In genomic region chr17:28365122-28365521, GRCm38 (mm10) we compare ENCODE assay signal across 9 mouse cellular contexts. TPM values are rescaled to one million over a fixed set of nuclear protein-coding genes. Genes with fewer than 3 reads are reported as not detected.
A peak's percentile ranks its signal among the peaks of the same experiment; 100 is the strongest.
DNase-seq lines count a peak whose midpoint lies in the region; ATAC-seq and TF ChIP-seq lines count a peak whose summit lies in the region.
"Had no signal": no experiment of that assay in that cellular context is flagged by ENCODE, and none has a peak within 500 bp of the region (broad histone marks: within the 10 kb centered on the region; RNA-seq: fewer than 3 reads in every experiment).

Gene Tulp1, minus strand, starts transcription at chr17:28365222.

- H3K27me3 ChIP-seq in heart, embryonic 14.5 days (ENCODE audit: control insufficient read depth, insufficient read depth, low read length): peaks cover 41% of the 10 kb centered on the region
- peaks cover 63% of the 10 kb centered on the region for H3K27me3 ChIP-seq in hindbrain, embryonic 12.5 days
- H3K27me3 ChIP-seq in midbrain, embryonic 11.5 days (ENCODE audit: control insufficient read depth, insufficient read depth, low read length): peaks cover 35% of the 10 kb centered on the region

- in situ Hi-C loops in ES-E14 (cut with MboI; ENCODE audit: low sequenced_read_pairs in 2 of 2, unreplicated experiment in 2 of 2): no loop called here

- ATAC-seq in heart, embryonic 14.5 days (ENCODE audit: insufficient number of reproducible peaks, insufficient read depth, low FRiP score, low read depth): no peak
- ATAC-seq in hindbrain, embryonic 12.5 days (ENCODE audit: low FRiP score): no peak
- ATAC-seq in midbrain, embryonic 11.5 days (ENCODE audit: low FRiP score): no peak
- no peak for ATAC-seq in cerebellum, adult (ENCODE audit: insufficient number of reproducible peaks, low FRiP score, low TSS enrichment)

- no peaks in the 10 kb centered on the region for H3K9me3 ChIP-seq in heart, embryonic 14.5 days (ENCODE audit: control insufficient read depth, low read length)
- no peaks in the 10 kb centered on the region for H3K9me3 ChIP-seq in ES-E14 (ENCODE audit: control insufficient read depth, insufficient read depth, low read depth, low read length)
- no peaks in the 10 kb centered on the region for H3K9me3 ChIP-seq in hindbrain, embryonic 12.5 days (replicated peaks)
- no peaks in the 10 kb centered on the region for H3K9me3 ChIP-seq in midbrain, embryonic 11.5 days (ENCODE audit: control insufficient read depth, low read length)

- H3K9ac ChIP-seq in heart, embryonic 14.5 days (ENCODE audit: low read length): peak within 1 kb of the TSS; percentile 53; the same call in 1 of the 2 replicates
- H3K9ac ChIP-seq in ES-E14 (ENCODE audit: insufficient read depth, low read depth, low read length, poor library complexity, severe bottlenecking): peak within 1 kb of the TSS; percentile 41
- no peak within 1 kb of the TSS for H3K9ac ChIP-seq in hindbrain, embryonic 12.5 days
- peak within 1 kb of the TSS; percentile 22; the same call in 1 of the 2 replicates for H3K9ac ChIP-seq in midbrain, embryonic 11.5 days (ENCODE audit: low read length)

- DNase-seq in heart, postnatal 25 days (ENCODE audit: low spot score): no peak
- DNase-seq in ES-E14 (ENCODE audit: low read depth, low spot score): no peak
- no peak for DNase-seq in midbrain, embryonic 11.5 days (ENCODE audit: low spot score, missing footprints)
- DNase-seq in ovary, postnatal 36 days (ENCODE audit: low spot score): no peak
- no peak for DNase-seq in adrenal gland, adult 18-20 months (ENCODE audit: low spot score in 2 of 2)
- DNase-seq: cerebellum, adult 11-12 months had no signal

- peak within 1 kb of the TSS; percentile 19 to 32 for H3K4me3 ChIP-seq in heart, embryonic 14.5 days (ENCODE audit: control insufficient read depth in 1 of 2, insufficient read depth in 1 of 2, low read depth in 1 of 2, low read length in 2 of 2)
- H3K4me3 ChIP-seq in ES-E14 (ENCODE audit: insufficient read depth in 1 of 2, low read depth in 1 of 2, low read length in 2 of 2, poor library complexity in 1 of 2, severe bottlenecking in 1 of 2): peak within 1 kb of the TSS; percentile 55 to 62
- H3K4me3 ChIP-seq in hindbrain, embryonic 12.5 days: peak within 1 kb of the TSS; percentile 17
- H3K4me3 ChIP-seq in midbrain, embryonic 11.5 days (ENCODE audit: low read depth, low read length): peak within 1 kb of the TSS; percentile 20

- intact Hi-C loops in heart, postnatal 25 days (cut with DNase I): loop anchor here (5.0 kb wide), 1 partner anchor 158 kb away; the partner anchor contains the start of gene Def6

- no peaks in the 10 kb centered on the region for H3K36me3 ChIP-seq in heart, embryonic 14.5 days (ENCODE audit: control insufficient read depth, insufficient read depth, low read length)
- no peaks in the 10 kb centered on the region for H3K36me3 ChIP-seq in ES-E14 (ENCODE audit: control insufficient read depth, insufficient read depth, low read length, poor library complexity, severe bottlenecking)
- no peaks in the 10 kb centered on the region for H3K36me3 ChIP-seq in hindbrain, embryonic 12.5 days
- no peaks in the 10 kb centered on the region for H3K36me3 ChIP-seq in midbrain, embryonic 11.5 days (ENCODE audit: control insufficient read depth, insufficient read depth, low read length)

- 21% methylated on average over 8 of the region's 8 CpGs for WGBS in heart, embryonic 14.5 days
- 28% methylated on average over 8 of the region's 8 CpGs for WGBS in hindbrain, embryonic 12.5 days
- 14% methylated on average over 8 of the region's 8 CpGs for WGBS in midbrain, embryonic 11.5 days

- no peak within 1 kb of the TSS for H3K27ac ChIP-seq in heart, embryonic 14.5 days (replicated peaks in 1 of 2; ENCODE audit: control insufficient read depth in 1 of 2, insufficient read depth in 1 of 2, low read depth in 2 of 2, low read length in 2 of 2)
- H3K27ac ChIP-seq in ES-E14 (ENCODE audit: insufficient read depth, low read depth, low read length, poor library complexity, severe bottlenecking): no peak within 1 kb of the TSS
- no peak within 1 kb of the TSS for H3K27ac ChIP-seq in hindbrain, embryonic 12.5 days
- no peak within 1 kb of the TSS for H3K27ac ChIP-seq in midbrain, embryonic 11.5 days (ENCODE audit: low read depth, low read length)

- H3K4me1 ChIP-seq in heart, embryonic 14.5 days (ENCODE audit: control insufficient read depth in 2 of 2, insufficient read depth in 2 of 2, low read length in 2 of 2): peaks cover 14 to 25% of the 10 kb centered on the region in 2 experiments; a peak in 3 of 4 replicates
- H3K4me1 ChIP-seq in ES-E14 (ENCODE audit: control insufficient read depth in 2 of 2, insufficient read depth in 2 of 2, low read length in 2 of 2, poor library complexity in 1 of 2): peaks cover 0 to 19% of the 10 kb centered on the region in 2 experiments; a peak in 3 of 4 replicates
- H3K4me1 ChIP-seq in hindbrain, embryonic 12.5 days: peaks cover 24% of the 10 kb centered on the region
- H3K4me1 ChIP-seq in midbrain, embryonic 11.5 days (ENCODE audit: control insufficient read depth, insufficient read depth, low read length): peaks cover 22% of the 10 kb centered on the region

- H3K4me2 ChIP-seq in heart, embryonic 14.5 days (ENCODE audit: low read length): peak within 1 kb of the TSS; percentile 63
- peak within 1 kb of the TSS; percentile 45 for H3K4me2 ChIP-seq in hindbrain, embryonic 12.5 days (replicated peaks)
- H3K4me2 ChIP-seq in midbrain, embryonic 11.5 days: peak within 1 kb of the TSS; percentile 30

TF ChIP-seq in ES-E14, 5 proteins besides CTCF, POLR2A, EP300 and RAD21:
- TF ChIP-seq ZC3H11A (IDR thresholded peaks at IDR 0.05; ENCODE audit: borderline replicate concordance, low read depth, low read length) (no peak), CHD2 (IDR thresholded peaks at IDR 0.05; ENCODE audit: low read depth, low read length) (no peak), ZNF384 (IDR thresholded peaks at IDR 0.05; ENCODE audit: low read depth, low read length) (no peak), HCFC1 (IDR thresholded peaks at IDR 0.05; ENCODE audit: borderline replicate concordance, insufficient read depth, low read length) (no peak), MAFK (IDR thresholded peaks at IDR 0.05; ENCODE audit: insufficient read depth, low read depth, low read length) (no peak)

RNA-seq across cellular contexts. Expression of gene Tulp1, which starts in this region (rescaled TPM):
- 3.3 and 3.4 TPM in 2 replicates for polyA plus RNA-seq in heart, embryonic 14.5 days (2014; fragmentation: Nextera tagmentation; extraction: Ambion mirVana)
- under 1 TPM in 1 of 2 experiments, not detected in 1; 0.34 TPM for total RNA-seq in heart, postnatal 25 days (2021)
- 3.7 and 4.1 TPM in 2 replicates for total RNA-seq in ES-E14 (2012; rRNA removed)
- polyA plus RNA-seq in hindbrain, embryonic 12.5 days (2016; fragmentation: Nextera tagmentation; extraction: Ambion mirVana): 5.0 and 6.8 TPM in 2 replicates
- 4.6 and 4.9 TPM in 2 replicates for polyA plus RNA-seq in midbrain, embryonic 11.5 days (2014; fragmentation: Nextera tagmentation; extraction: Ambion mirVana)
- not detected for total RNA-seq in adrenal gland, adult 18-20 months (2021)
